Mouse (Mus musculus) liver, embryonic 15.5 days (tissue): ENCODE measurements around the gene Zfp69. TPM values are rescaled to one million over a fixed set of nuclear protein-coding genes. Genes with fewer than 3 reads are reported as not detected.

Source experiments
- ATAC-seq: fragments of 200-750 bp; cut with Nextera tagmentation; 2 replicates; pipeline ENCODE4 v1.8.0; 2017; ENCODE audit warnings: moderate number of reproducible peaks, mild to moderate bottlenecking, moderate library complexity; ENCODE audit not compliant: insufficient read depth
- H3K27ac ChIP-seq: fragments of 300-500 bp; sonication (generic); replicated peaks from 2 replicates; pipeline ENCODE4 v1.5.1; 2015; ENCODE audit warnings: mild to moderate bottlenecking, inconsistent platforms
- H3K27me3 ChIP-seq: fragments of 300-500 bp; sonication (generic); 2 replicates; pipeline ENCODE4 v1.6.1; 2015; ENCODE audit warnings: mild to moderate bottlenecking, inconsistent platforms
- H3K36me3 ChIP-seq: fragments of 300-500 bp; sonication (generic); replicated peaks from 2 replicates; pipeline ENCODE4 v1.6.1; 2015; ENCODE audit warnings: moderate library complexity, mild to moderate bottlenecking, inconsistent platforms
- H3K4me1 ChIP-seq: fragments of 300-500 bp; sonication (generic); replicated peaks from 2 replicates; pipeline ENCODE4 v1.6.1; 2015; ENCODE audit warnings: inconsistent platforms
- H3K4me2 ChIP-seq: fragments of 300-500 bp; sonication (generic); 2 replicates; pipeline ENCODE4 v1.6.1; 2015; ENCODE audit warnings: moderate library complexity, mild to moderate bottlenecking, inconsistent platforms
- H3K4me3 ChIP-seq: fragments of 300-500 bp; sonication (generic); replicated peaks from 2 replicates; pipeline ENCODE4 v1.5.1; 2015; ENCODE audit warnings: mild to moderate bottlenecking, inconsistent platforms
- H3K9ac ChIP-seq: fragments of 300-500 bp; sonication (generic); 2 replicates; pipeline ENCODE4 v1.6.1; 2015; ENCODE audit warnings: moderate library complexity, mild to moderate bottlenecking, inconsistent platforms
- H3K9me3 ChIP-seq: fragments of 300-500 bp; sonication (generic); replicated peaks from 2 replicates; pipeline ENCODE4 v1.6.1; 2016; ENCODE audit warnings: inconsistent platforms
- WGBS: fragments of 180-500 bp; shearing (Covaris S2); methylation state at CpG from one replicate; pipeline ENCODE4 v1.1.7; 2015; ENCODE audit warnings: mixed read lengths; ENCODE audit not compliant: insufficient replicate concordance; 5-methylcytosine and 5-hydroxymethylcytosine counted together
- polyA plus RNA-seq: library from polyadenylated mRNA; unstranded; fragments of >200 nt; fragmentation: Nextera tagmentation; extraction: Ambion mirVana; gene quantifications from 2 replicates; pipeline ENCODE4 v1.2.1, GENCODE M21; 2015

Gene Zfp69
- polyA plus RNA-seq, 1 experiment from 2014 or later: 1.6 TPM

- peak overlapping the region; percentile 74 for H3K4me3 ChIP-seq
- no peaks in the 10 kb centered on the region for H3K27me3 ChIP-seq
- WGBS: 10% methylated on average over 3 of the region's 3 CpGs
- peak overlapping the region; percentile 69 for H3K9ac ChIP-seq
- ATAC-seq: peak; percentile 77
- H3K27ac ChIP-seq: peak overlapping the region; percentile 77
- H3K4me1 ChIP-seq: peaks cover 22% of the 10 kb centered on the region
- peaks cover 15% of the 10 kb centered on the region; the same call in 1 of the 2 replicates for H3K36me3 ChIP-seq
- H3K4me2 ChIP-seq: peak overlapping the region; percentile 77
- 0 out of 2 replicates have a peak, but pooled peaks cover 3% of the 10 kb centered on the region for H3K9me3 ChIP-seq
These were observed 26.1 kb downstream of the Zfp69 start for GRCm38 (mm10) chr4:120925386-120925785.

- Histone ChIP-seq H3K4me3 (peak within 1 kb of the TSS; percentile 74), H3K9ac (peak within 1 kb of the TSS; percentile 69), H3K9me3 (no peaks in the 10 kb centered on the region), H3K36me3 (peaks cover 14% of the 10 kb centered on the region; the same call in 1 of the 2 replicates), H3K27me3 (no peaks in the 10 kb centered on the region), H3K27ac (peak within 1 kb of the TSS; percentile 77), H3K4me1 (peaks cover 22% of the 10 kb centered on the region), H3K4me2 (peak within 1 kb of the TSS; percentile 77)
- peak; percentile 99 for ATAC-seq
- WGBS: under 1% methylated on average over 33 of the region's 33 CpGs
These were observed 26.8 kb downstream of the Zfp69 start, which contains the start of gene Exo5 for GRCm38 (mm10) chr4:120924554-120925299. Gene Exo5, minus strand, starts transcription at chr4:120925017.

- no peaks in the 10 kb centered on the region for H3K27me3 ChIP-seq
- H3K4me2 ChIP-seq: no peak overlapping the region
- no peak for ATAC-seq
- no peak overlapping the region for H3K4me3 ChIP-seq
- WGBS: 81% methylated on average over 8 of the region's 8 CpGs
- no peak overlapping the region for H3K9ac ChIP-seq
- no peaks in the 10 kb centered on the region for H3K9me3 ChIP-seq
- H3K36me3 ChIP-seq: peaks cover 14% of the 10 kb centered on the region; the same call in 1 of the 2 replicates
- no peak overlapping the region for H3K27ac ChIP-seq
- peaks cover 22% of the 10 kb centered on the region for H3K4me1 ChIP-seq
These were observed 30.0 kb downstream of the Zfp69 start for GRCm38 (mm10) chr4:120921461-120921860.

- Histone ChIP-seq H3K4me1 (0 out of 2 replicates have a peak, but pooled peaks cover 3% of the 10 kb centered on the region), H3K9me3 (no peaks in the 10 kb centered on the region), H3K27me3 (no peaks in the 10 kb centered on the region), H3K27ac (no peak overlapping the region), H3K36me3 (no peaks in the 10 kb centered on the region), H3K9ac (no peak overlapping the region), H3K4me3 (no peak overlapping the region), H3K4me2 (no peak overlapping the region)
- ATAC-seq: no peak
- 29% methylated on average over 4 of the region's 4 CpGs for WGBS
These were observed 37.0 kb downstream of the Zfp69 start for GRCm38 (mm10) chr4:120914501-120914900.

GRCm38 (mm10) chr4:120913861-120914260, 37.6 kb downstream of the Zfp69 start:
- H3K27ac ChIP-seq: no peak overlapping the region
- H3K4me3 ChIP-seq: no peak overlapping the region
- H3K4me1 ChIP-seq: 0 out of 2 replicates have a peak, but pooled peaks cover 3% of the 10 kb centered on the region
- H3K27me3 ChIP-seq: no peaks in the 10 kb centered on the region
- no peaks in the 10 kb centered on the region for H3K36me3 ChIP-seq
- WGBS: 20% methylated on average over 1 of the region's 1 CpGs
- no peak overlapping the region for H3K4me2 ChIP-seq
- H3K9me3 ChIP-seq: no peaks in the 10 kb centered on the region
- no peak for ATAC-seq
- no peak overlapping the region for H3K9ac ChIP-seq

GRCm38 (mm10) chr4:120913443-120913842, 38.1 kb downstream of the Zfp69 start:
- Histone ChIP-seq H3K27ac (no peak overlapping the region), H3K9ac (no peak overlapping the region), H3K4me2 (no peak overlapping the region), H3K27me3 (no peaks in the 10 kb centered on the region), H3K9me3 (no peaks in the 10 kb centered on the region), H3K36me3 (no peaks in the 10 kb centered on the region), H3K4me3 (no peak overlapping the region), H3K4me1 (0 out of 2 replicates have a peak, but pooled peaks cover 3% of the 10 kb centered on the region)
- 52% methylated on average over 8 of the region's 8 CpGs for whole genome bisulfite sequencing
- ATAC-seq: no peak

GRCm38 (mm10) chr4:120912866-120913265, 38.6 kb downstream of the Zfp69 start:
- H3K9ac ChIP-seq: no peak overlapping the region
- H3K9me3 ChIP-seq: no peaks in the 10 kb centered on the region
- no peaks in the 10 kb centered on the region for H3K36me3 ChIP-seq
- H3K4me2 ChIP-seq: no peak overlapping the region
- H3K4me1 ChIP-seq: 0 out of 2 replicates have a peak, but pooled peaks cover 3% of the 10 kb centered on the region
- no peak for ATAC-seq
- no peaks in the 10 kb centered on the region for H3K27me3 ChIP-seq
- no peak overlapping the region for H3K27ac ChIP-seq
- no peak overlapping the region for H3K4me3 ChIP-seq
- 45% methylated on average over 4 of the region's 4 CpGs for WGBS

GRCm38 (mm10) chr4:120911086-120911485, 40.4 kb downstream of the Zfp69 start:
- no peak overlapping the region for H3K4me3 ChIP-seq
- no peaks in the 10 kb centered on the region for H3K27me3 ChIP-seq
- H3K27ac ChIP-seq: no peak overlapping the region
- H3K9me3 ChIP-seq: no peaks in the 10 kb centered on the region
- ATAC-seq: no peak
- H3K4me1 ChIP-seq: 0 out of 2 replicates have a peak, but pooled peaks cover 3% of the 10 kb centered on the region
- H3K9ac ChIP-seq: no peak overlapping the region
- H3K4me2 ChIP-seq: no peak overlapping the region
- H3K36me3 ChIP-seq: no peaks in the 10 kb centered on the region
- 70% methylated on average over 6 of the region's 6 CpGs for WGBS

- no peaks in the 10 kb centered on the region for H3K27me3 ChIP-seq
- 0 out of 2 replicates have a peak overlapping the region, but pooled peaks have one; percentile 4 for H3K4me2 ChIP-seq
- ATAC-seq: no peak
- no peak overlapping the region for H3K27ac ChIP-seq
- no peaks in the 10 kb centered on the region for H3K36me3 ChIP-seq
- 26% methylated on average over 15 of the region's 15 CpGs for WGBS
- H3K9me3 ChIP-seq: no peaks in the 10 kb centered on the region
- H3K4me1 ChIP-seq: 0 out of 2 replicates have a peak, but pooled peaks cover under 1% of the 10 kb centered on the region
- no peak overlapping the region for H3K4me3 ChIP-seq
- H3K9ac ChIP-seq: no peak overlapping the region
These were observed 41.8 kb downstream of the Zfp69 start for GRCm38 (mm10) chr4:120909558-120910150.

GRCm38 (mm10) chr4:120905644-120906043, 45.9 kb downstream of the Zfp69 start:
- no peaks in the 10 kb centered on the region for H3K9me3 ChIP-seq
- peaks cover 4% of the 10 kb centered on the region; the same call in 1 of the 2 replicates for H3K27me3 ChIP-seq
- no peak overlapping the region for H3K4me2 ChIP-seq
- no peak for ATAC-seq
- H3K9ac ChIP-seq: no peak overlapping the region
- 44% methylated on average over 5 of the region's 5 CpGs for WGBS
- no peak overlapping the region for H3K27ac ChIP-seq
- H3K4me3 ChIP-seq: no peak overlapping the region
- no peaks in the 10 kb centered on the region for H3K36me3 ChIP-seq
- H3K4me1 ChIP-seq: no peaks in the 10 kb centered on the region

- Histone ChIP-seq H3K4me3 (no peak overlapping the region), H3K4me1 (no peaks in the 10 kb centered on the region), H3K4me2 (no peak overlapping the region), H3K36me3 (no peaks in the 10 kb centered on the region), H3K27me3 (peaks cover 4% of the 10 kb centered on the region; the same call in 1 of the 2 replicates), H3K9ac (no peak overlapping the region), H3K9me3 (no peaks in the 10 kb centered on the region), H3K27ac (no peak overlapping the region)
- ATAC-seq: no peak
- 19% methylated on average over 4 of the region's 4 CpGs for WGBS
These were observed 47.0 kb downstream of the Zfp69 start for GRCm38 (mm10) chr4:120904533-120904932.
